Mouse (Mus musculus) intestine, embryonic 14.5 days (tissue): ENCODE measurements around the gene Rhbdd2. TPM values are rescaled to one million over a fixed set of nuclear protein-coding genes. Genes with fewer than 3 reads are reported as not detected.

Experiments
- polyA plus RNA-seq: library from polyadenylated mRNA; unstranded; fragments of >200 nt; fragmentation: Nextera tagmentation; extraction: Ambion mirVana; gene quantifications from 2 replicates; pipeline ENCODE4 v1.2.1, GENCODE M21; 2014

The Rhbdd2 gene
- polyA plus RNA-seq, 1 experiment from 2014 or later, result 45.1 TPM

Other genes with a start within 250 kb of the Rhbdd2 start
- gene Pom121, start 238.1 kb upstream of the Rhbdd2 start, polyA plus RNA-seq, result 14.8 and 16.5 TPM in 2 replicates
- gene Hip1, start 87.5 kb upstream of the Rhbdd2 start, polyA plus RNA-seq, result 32.7 and 37.3 TPM in 2 replicates
- gene Ccl26, start 69.0 kb upstream of the Rhbdd2 start, polyA plus RNA-seq, result not detected in 2 replicates
- 13.0 and 16.0 TPM in 2 replicates for gene Ccl24, start 59.6 kb upstream of the Rhbdd2 start, polyA plus RNA-seq
- 57.7 and 66.5 TPM in 2 replicates for gene Por, start 37.4 kb downstream of the Rhbdd2 start, polyA plus RNA-seq
- gene Tmem120a, start 111.8 kb downstream of the Rhbdd2 start, polyA plus RNA-seq, result 40.4 and 40.9 TPM in 2 replicates
- 0.28 TPM in 1 of 2 replicates, not detected in the other for gene Styxl1, start 145.8 kb downstream of the Rhbdd2 start, polyA plus RNA-seq
- 597 and 634 TPM in 2 replicates for gene Mdh2, start 145.9 kb downstream of the Rhbdd2 start, polyA plus RNA-seq
- 2.2 and 2.7 TPM in 2 replicates for gene Srrm3, start 174.3 kb downstream of the Rhbdd2 start, polyA plus RNA-seq